Mouse (Mus musculus): ENCODE results near the gene 2410015M20Rik.

Gene 2410015M20Rik

DNA sequence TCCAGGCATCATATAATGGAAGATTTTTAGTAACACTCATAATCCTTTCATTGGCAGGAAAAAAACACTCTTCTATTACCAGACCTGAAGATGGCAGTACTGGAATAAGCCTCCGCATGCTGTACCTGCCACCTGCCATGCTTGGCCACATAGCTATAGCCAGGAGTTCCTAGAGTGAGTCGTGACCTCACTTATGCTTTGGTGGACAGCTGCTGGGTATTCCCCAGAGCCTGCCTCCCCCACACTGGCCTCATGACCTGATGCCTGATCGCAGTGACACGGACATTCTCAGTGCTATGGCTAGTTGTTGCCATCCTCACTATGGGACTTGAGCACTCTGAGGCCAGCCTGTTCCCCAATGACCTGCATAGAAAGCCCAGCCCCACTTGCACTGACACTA is 39.3 kb downstream of the 2410015M20Rik start:
- DNase-seq, result no peak

DNA sequence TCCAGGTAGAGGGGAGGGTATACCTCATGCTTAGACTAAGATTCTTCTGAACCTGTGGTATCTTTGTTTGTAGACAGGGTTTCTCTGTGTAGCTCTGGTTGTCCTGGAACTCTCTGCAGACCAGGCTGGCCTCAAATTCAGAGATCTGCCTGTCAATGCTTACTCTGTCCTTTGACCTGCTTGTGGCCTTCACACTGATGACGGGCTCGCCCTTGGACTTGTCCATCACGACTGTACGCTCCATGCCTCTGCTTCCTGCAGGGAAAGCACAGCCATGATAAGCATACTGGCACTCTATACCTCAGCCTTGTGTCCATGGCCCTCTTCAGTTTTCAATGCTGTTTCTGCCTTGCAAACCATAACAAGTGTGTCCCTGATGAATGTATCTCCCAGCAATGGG is 42.2 kb downstream of the 2410015M20Rik start:
- DNase-seq, result no peak

DNA sequence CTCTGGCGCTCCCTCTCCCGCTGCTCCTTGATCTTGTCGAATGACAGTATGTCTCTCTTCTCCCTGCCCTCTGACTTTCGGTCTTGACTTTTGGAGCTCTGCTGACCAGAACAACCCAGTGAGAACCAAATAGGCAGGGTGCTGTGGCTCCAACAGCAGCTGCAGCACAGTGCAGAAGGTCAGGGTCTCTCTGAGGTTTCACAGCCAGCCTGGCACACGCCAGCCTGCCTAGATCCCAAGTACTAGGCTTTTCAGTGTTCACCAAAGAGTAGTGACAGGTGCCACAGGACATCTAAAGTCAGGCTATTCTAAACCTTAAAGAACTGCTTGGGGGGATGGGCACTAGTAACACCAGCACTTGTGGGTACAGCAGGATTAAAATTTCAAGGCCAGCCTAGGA is 42.7 kb downstream of the 2410015M20Rik start:
- DNase-seq, result no peak

DNA sequence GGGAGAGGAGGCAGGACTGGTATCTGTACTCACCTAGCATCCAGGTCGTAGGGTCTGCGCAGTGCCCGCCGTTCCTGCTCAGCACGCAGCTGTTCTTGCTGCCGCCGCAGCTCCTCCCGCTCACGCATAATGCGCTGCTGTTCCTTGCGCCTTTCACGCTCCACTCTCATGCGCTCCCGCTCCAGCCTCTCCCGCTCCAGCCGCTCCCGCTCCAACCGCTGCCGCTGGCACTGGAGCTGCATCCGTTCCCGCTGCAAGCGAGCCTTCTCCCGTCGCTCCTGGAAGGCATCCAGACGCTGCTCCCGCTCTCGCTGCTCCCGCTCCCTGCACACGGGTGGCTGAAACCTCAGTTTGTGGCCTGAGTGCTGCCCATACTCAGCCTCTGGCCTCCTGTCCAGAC is 43.3 kb downstream of the 2410015M20Rik start:
- no peak for DNase-seq

DNA sequence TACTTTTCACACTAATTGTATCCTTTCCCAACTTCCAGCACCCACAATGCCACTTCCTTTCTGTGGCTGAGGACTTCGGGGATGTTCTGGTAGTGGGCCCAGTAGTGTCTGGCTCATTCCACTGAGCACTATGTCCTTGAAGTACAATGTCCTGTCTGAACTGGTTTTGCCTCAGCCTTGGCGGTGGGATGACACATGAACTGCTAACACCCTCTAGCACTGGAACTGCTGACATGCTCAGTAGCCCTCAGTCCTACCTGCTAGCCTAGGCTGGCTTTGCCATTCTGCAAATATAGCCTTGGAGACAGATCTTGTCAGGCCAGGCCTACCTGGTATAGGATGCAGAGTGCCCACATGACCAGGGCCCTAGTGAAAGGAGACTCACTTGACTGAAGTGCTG is 47.7 kb downstream of the 2410015M20Rik start:
- DNase-seq, result no peak

DNA sequence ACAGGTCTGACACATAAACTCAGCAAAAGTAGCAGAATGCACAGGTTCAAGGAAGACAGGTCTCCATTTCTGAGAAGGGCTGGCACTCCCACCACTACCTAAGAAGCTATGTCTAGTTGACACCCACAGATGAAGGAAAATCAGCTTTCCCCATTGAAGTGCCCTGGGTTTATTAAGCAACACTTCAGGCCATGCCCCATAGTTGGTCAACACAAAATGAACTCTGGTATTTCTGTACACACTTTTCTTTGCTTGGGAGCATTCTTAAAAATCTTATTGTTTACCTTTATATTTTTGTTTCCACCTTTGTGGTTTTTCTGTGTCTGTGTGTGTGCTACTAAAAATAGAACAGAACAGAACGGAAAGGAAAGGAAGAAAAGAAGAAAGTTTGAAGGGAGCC is 49.4 kb downstream of the 2410015M20Rik start:
- DNase-seq, result no peak

DNA sequence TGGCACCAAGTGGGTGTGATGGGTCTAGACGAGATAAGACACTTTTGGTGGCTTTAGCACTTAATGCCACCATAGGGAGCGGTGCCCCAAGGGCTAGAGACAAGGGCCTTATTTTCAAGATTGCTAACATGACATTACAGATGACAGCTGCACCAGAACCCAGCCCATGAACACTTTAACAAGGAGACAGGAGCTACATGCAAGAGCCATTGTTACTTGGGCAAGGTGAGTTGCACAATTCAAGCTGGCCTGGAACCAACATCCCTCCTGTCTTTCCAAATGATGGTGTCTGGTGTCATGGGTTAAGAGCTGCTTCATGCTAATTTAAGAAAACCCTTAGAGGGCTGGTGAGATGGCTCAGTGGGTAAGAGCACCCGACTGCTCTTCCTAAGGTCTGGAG is 50.2 kb downstream of the 2410015M20Rik start:
- no peak for DNase-seq

DNA sequence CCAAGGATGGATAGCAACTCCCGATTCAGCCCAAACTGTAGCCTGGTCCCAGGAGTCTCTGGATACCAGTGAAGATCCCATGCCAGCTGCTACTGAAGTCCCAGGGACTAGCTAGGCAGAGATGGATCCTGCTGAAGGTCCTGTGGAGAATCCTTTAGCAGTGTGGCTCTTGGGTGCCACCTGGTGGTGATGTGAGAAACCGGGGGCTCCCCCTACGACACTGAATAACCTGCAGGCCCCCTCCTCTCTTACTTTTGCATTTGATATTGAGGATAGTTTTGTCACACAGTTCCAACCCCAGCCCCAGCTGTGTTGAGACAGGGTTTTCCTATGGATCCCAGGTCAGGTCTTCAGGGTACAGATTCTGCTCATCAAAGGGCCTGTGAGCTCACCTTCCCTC is 51.1 kb downstream of the 2410015M20Rik start:
- DNase-seq, result peak; percentile 71

Data from cerebellum, adult 9-11 months (tissue).